Mouse (Mus musculus) right cerebral cortex, adult 2 months (tissue): ENCODE measurements around the gene Timm10b.

Experiments
- DNase-seq, 2 experiments: peaks; one replicate each; pipeline ENCODE4 v3.0.0; 2021 to 2022; ENCODE audit warnings: low spot score in 2 of 2

The Timm10b gene

DNA sequence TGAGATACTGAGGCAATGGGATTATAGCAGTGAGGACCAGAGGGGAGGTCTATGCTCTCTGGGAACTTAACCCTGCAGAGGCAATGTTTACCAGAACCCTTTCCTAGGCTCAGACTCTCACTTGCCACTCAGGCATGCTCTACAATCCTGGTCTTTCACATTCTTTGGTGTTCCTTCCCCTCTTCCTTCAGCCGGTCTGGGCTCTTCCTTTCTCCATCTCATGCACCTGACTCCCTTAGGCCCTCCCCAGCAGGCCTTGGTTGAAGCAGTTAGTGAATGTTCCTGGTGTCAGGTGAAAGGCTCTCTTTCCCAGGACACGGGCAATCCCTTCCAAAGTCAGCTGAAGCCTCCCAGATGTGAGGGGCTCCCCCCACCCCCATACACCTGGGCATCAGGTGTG is at the start of gene Timm10b:
Gene Timm10b, plus strand, starts transcription at position 301 of the 400 bp plus-strand sequence.
- DNase-seq = no peak

DNA sequence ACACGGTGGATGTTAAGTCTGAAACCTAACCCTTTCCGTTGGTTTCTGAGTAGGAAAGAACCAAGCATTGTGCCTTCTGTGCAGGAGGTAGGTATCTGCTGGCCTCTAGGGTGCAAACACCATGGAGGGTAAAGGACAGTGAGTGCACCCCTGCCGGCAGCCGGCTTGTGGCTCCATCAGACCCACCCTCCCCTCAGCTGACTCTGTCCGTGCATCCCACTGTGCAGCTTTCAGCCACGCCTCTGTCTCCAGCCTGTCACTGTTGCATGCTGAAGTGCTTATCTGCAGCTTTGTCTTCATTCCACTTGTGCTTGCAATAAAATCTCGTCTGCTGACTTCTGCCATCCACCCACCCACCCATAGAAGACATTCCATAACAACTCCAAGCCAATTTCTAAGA is 49.8 kb upstream of the Timm10b start:
- DNase-seq = no peak

- peak; percentile 75 to 77 for DNase-seq
Measured at GRCm38 (mm10) chr7:105602860-105603623, 36.8 kb upstream of the Timm10b start.

GRCm38 (mm10) chr7:105608467-105608866 is 31.4 kb upstream of the Timm10b start:
- DNase-seq = no peak

GRCm38 (mm10) chr7:105611767-105612166 is 28.1 kb upstream of the Timm10b start:
- no peak for DNase-seq

DNA sequence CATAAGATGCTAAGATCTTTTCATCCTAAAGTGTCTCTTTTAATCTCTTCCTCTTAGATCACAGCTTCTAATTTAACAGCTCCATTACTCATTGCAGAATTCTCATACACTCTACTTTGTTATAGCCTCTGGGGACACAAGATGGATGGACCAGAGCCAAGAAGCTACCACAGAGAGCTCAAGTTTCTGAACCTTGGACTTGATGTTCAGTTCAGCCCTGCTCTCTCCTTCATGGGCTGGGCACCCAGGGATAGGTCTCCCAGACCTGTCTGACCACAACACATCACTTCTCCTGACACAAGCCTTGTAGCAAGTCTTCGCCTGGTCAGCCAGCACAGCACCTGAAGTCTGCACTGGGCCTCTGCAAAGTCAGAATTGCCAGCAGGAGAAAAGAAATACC is 25.5 kb upstream of the Timm10b start:
- DNase-seq = no peak

- DNase-seq = no peak
Measured at GRCm38 (mm10) chr7:105615720-105616119, 24.1 kb upstream of the Timm10b start.

DNA sequence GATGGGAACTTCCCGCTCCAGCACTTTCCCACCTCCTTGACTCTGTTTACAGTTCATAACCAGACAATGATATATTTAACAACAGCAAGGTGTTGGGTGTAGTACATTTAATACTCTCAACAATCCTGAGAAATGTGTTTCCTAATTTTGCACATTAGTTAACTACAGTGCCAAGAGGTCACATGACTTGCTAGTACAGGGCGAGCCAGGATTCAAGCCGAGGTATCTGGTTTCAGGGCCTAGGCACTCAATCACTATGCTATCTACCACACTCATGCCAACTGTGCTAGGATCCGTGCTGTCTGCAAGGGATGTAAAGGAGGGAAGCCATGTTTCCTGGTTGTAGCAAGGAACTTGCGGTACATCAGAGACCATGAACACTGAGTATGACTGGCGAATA is 23.3 kb upstream of the Timm10b start:
- DNase-seq = no peak

- no peak for DNase-seq
Measured at GRCm38 (mm10) chr7:105617810-105618209, 22.0 kb upstream of the Timm10b start.

GRCm38 (mm10) chr7:105619701-105620100 is 20.2 kb upstream of the Timm10b start:
- DNase-seq = no peak

DNA sequence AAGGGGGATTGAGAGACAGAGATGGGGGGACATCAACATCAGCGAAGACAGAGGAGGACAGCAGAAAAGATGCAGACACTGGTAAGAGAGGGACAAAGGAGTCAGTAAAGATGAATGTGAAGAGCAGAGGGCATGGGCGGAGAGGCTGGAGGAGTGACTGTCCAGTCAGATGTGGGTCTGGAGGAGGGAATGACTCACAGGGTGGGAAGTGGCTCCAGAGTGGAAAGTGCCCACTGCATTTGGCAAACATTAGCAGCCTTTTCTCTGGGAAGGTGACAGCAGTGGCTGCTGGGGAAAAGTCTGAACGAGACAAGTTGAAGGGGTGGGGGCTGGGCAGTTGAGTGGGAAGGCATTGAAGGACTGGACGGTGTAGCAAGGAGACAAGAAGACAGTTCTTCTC is 18.8 kb upstream of the Timm10b start:
- DNase-seq = peak; percentile 42 to 57

- DNase-seq = peak; percentile 47 to 53
Measured at GRCm38 (mm10) chr7:105621646-105622292, 18.1 kb upstream of the Timm10b start.

DNA sequence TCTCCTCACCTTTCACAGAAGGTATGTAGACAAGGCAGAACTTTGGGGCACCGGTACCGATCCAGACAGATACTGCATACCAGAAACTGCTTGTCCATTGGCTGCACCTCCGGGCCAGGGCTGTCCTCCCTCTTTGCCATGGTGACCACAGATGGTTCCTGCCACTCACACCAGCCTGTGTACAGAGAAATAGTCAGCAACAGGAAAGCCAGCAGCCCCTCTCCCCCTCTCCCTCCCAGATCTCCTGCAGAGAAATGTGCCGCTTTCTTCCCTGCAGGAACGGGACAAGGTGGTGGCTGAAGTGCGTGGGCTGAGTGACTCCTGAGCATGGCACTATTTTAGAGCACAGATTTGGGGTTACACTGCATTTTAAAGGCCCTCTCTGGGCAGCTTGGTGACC is 14.5 kb upstream of the Timm10b start:
- no peak for DNase-seq

- DNase-seq = peak in 1 of 2 experiments; percentile 31
Measured at GRCm38 (mm10) chr7:105628633-105629032, 11.2 kb upstream of the Timm10b start.

- peak in 1 of 2 experiments; percentile 24 for DNase-seq
Measured at GRCm38 (mm10) chr7:105632551-105632972, 7.3 kb upstream of the Timm10b start.

DNA sequence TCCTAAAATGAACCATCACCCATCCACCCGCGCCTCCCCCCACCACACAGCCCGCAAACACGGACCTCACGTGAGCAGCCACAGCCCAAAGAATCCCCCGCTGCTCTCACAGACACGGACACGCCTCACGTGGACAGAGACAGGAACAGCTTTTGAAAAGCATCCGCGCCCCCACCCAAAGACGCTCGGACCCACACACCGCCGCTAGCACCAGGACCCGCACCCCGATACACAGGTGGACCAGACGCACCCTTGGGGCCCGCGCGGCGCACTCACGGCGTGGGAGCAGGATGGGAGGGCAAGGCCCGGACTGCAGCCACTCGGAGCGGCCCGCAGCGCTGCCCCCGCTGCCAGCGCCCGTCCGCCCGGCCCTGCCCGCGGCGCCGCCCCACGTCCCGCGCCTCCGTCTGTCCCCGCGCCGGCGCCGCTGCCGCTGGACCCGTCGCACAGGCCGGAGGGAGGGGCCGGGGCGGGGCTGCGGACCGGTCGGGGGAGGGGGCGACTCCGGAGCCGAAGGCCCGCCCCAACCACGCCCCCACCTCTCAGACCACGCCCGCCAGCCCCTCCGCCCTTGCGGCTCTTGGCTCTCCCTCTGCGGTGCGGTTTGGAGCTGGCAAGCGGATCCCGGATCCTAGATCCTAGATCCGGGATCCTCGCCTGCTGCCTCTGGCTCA is 6.6 kb upstream of the Timm10b start, which contains the start of gene Trim3:
Gene Trim3, minus strand, starts transcription at position 445 of the 674 bp plus-strand sequence.
- peak; percentile 84 to 88 for DNase-seq

- DNase-seq = no peak
Measured at GRCm38 (mm10) chr7:105633801-105634135, 6.1 kb upstream of the Timm10b start.

GRCm38 (mm10) chr7:105634272-105634920 is 5.5 kb upstream of the Timm10b start:
- DNase-seq = no peak

GRCm38 (mm10) chr7:105635726-105636125 is 4.1 kb upstream of the Timm10b start:
- DNase-seq = no peak

GRCm38 (mm10) chr7:105638776-105639175 is 1.1 kb upstream of the Timm10b start:
- DNase-seq = no peak

- DNase-seq = no peak
Measured at GRCm38 (mm10) chr7:105639304-105639703, 552 bp upstream of the Timm10b start.

DNA sequence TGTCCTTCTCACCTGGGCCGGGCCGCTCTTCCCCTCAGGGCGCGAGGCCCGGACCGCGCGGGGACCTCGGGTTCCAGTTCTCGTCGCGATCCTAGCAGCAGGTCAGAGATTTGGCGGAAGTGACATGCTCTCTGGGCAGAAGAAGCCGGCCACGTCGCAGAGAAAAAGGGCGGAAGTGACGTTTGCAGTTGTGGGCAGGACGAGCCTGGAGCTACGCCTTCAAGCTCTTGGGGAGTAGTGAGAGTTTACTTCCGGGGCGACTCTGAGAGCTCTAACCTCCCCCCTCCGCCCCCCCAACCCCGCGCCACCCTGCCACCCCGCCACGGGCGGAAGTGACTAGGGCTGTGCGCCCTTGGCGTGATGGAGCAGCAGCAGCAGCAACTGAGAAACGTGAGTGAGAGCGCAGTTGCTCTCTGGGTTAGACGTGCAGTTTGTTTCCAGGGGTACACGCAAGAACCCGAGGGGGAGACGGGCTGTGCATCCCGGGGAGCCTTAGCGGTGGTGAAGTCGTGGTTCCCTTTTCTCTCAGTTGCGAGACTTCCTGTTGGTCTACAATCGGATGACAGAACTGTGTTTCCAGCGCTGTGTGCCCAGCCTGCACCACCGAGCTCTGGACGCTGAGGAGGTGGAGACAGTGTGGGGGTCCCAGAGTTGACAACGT is 507 bp downstream of the Timm10b start, which contains the start of the genes Arfip2 and Gm45799:
Gene Arfip2, minus strand, starts transcription at position 184 of the 661 bp plus-strand sequence.
Gene Gm45799, plus strand, starts transcription at position 320 of the 661 bp plus-strand sequence.
- peak; percentile 98 to 99 for DNase-seq
